Mouse (Mus musculus): ENCODE measurements at regions not wholly inside any gene's neighbourhood (a gene's known extent, or its start where the extent isn't known, plus 50 kb on each side); places are given as distances from the start of the nearest gene placed in this dataset.

- no peaks in the 10 kb centered on the region for H3K27me3 ChIP-seq (ENCODE audit: control insufficient read depth, insufficient read depth, low read length, poor library complexity, severe bottlenecking)
- DNase-seq (ENCODE audit: low read depth, low spot score): no peak
- no peaks in the 10 kb centered on the region for H3K36me3 ChIP-seq (ENCODE audit: control insufficient read depth, insufficient read depth, low read length, poor library complexity, severe bottlenecking)
These were observed 249.9 kb downstream of the Mex3b start for GRCm38 (mm10) chr7:83117065-83117464.

GRCm38 (mm10) chr7:83126196-83126595 is 259.1 kb downstream of the Mex3b start:
- no peak for DNase-seq (ENCODE audit: low read depth, low spot score)
- Histone ChIP-seq H3K27me3 (ENCODE audit: control insufficient read depth, insufficient read depth, low read length, poor library complexity, severe bottlenecking) (no peaks in the 10 kb centered on the region), H3K36me3 (ENCODE audit: control insufficient read depth, insufficient read depth, low read length, poor library complexity, severe bottlenecking) (no peaks in the 10 kb centered on the region)

- no peak for DNase-seq (ENCODE audit: low read depth, low spot score)
These were observed 273.1 kb downstream of the Mex3b start for GRCm38 (mm10) chr7:83140216-83140615.

GRCm38 (mm10) chr7:83140658-83141057 is 273.5 kb downstream of the Mex3b start:
- DNase-seq (ENCODE audit: low read depth, low spot score): no peak
- H3K36me3 ChIP-seq (ENCODE audit: control insufficient read depth, insufficient read depth, low read length, poor library complexity, severe bottlenecking): no peaks in the 10 kb centered on the region
- H3K27me3 ChIP-seq (ENCODE audit: control insufficient read depth, insufficient read depth, low read length, poor library complexity, severe bottlenecking): no peaks in the 10 kb centered on the region

More at GRCm38 (mm10) chr7:83140216-83140615, 273.1 kb downstream of the Mex3b start:
- Histone ChIP-seq H3K36me3 (ENCODE audit: control insufficient read depth, insufficient read depth, low read length, poor library complexity, severe bottlenecking) (no peaks in the 10 kb centered on the region), H3K27me3 (ENCODE audit: control insufficient read depth, insufficient read depth, low read length, poor library complexity, severe bottlenecking) (no peaks in the 10 kb centered on the region)

- Histone ChIP-seq H3K36me3 (ENCODE audit: control insufficient read depth, insufficient read depth, low read length, poor library complexity, severe bottlenecking) (no peaks in the 10 kb centered on the region), H3K27me3 (ENCODE audit: control insufficient read depth, insufficient read depth, low read length, poor library complexity, severe bottlenecking) (no peaks in the 10 kb centered on the region)
- no peak for DNase-seq (ENCODE audit: low read depth, low spot score)
These were observed 276.9 kb downstream of the Mex3b start for GRCm38 (mm10) chr7:83144018-83144417.

GRCm38 (mm10) chr7:83145551-83145950 is 278.4 kb downstream of the Mex3b start:
- no peaks in the 10 kb centered on the region for H3K36me3 ChIP-seq (ENCODE audit: control insufficient read depth, insufficient read depth, low read length, poor library complexity, severe bottlenecking)
- DNase-seq (ENCODE audit: low read depth, low spot score): no peak
- no peaks in the 10 kb centered on the region for H3K27me3 ChIP-seq (ENCODE audit: control insufficient read depth, insufficient read depth, low read length, poor library complexity, severe bottlenecking)

GRCm38 (mm10) chr7:83161226-83161625 is 294.1 kb downstream of the Mex3b start:
- DNase-seq (ENCODE audit: low read depth, low spot score): no peak
- no peaks in the 10 kb centered on the region for H3K36me3 ChIP-seq (ENCODE audit: control insufficient read depth, insufficient read depth, low read length, poor library complexity, severe bottlenecking)
- H3K27me3 ChIP-seq (ENCODE audit: control insufficient read depth, insufficient read depth, low read length, poor library complexity, severe bottlenecking): no peaks in the 10 kb centered on the region

- no peak for DNase-seq (ENCODE audit: low read depth, low spot score)
- H3K36me3 ChIP-seq (ENCODE audit: control insufficient read depth, insufficient read depth, low read length, poor library complexity, severe bottlenecking): no peaks in the 10 kb centered on the region
- H3K27me3 ChIP-seq (ENCODE audit: control insufficient read depth, insufficient read depth, low read length, poor library complexity, severe bottlenecking): no peaks in the 10 kb centered on the region
These were observed 295.7 kb downstream of the Mex3b start for GRCm38 (mm10) chr7:83162868-83163267.

- Histone ChIP-seq H3K36me3 (ENCODE audit: control insufficient read depth, insufficient read depth, low read length, poor library complexity, severe bottlenecking) (no peaks in the 10 kb centered on the region), H3K27me3 (ENCODE audit: control insufficient read depth, insufficient read depth, low read length, poor library complexity, severe bottlenecking) (no peaks in the 10 kb centered on the region)
- DNase-seq (ENCODE audit: low read depth, low spot score): no peak
These were observed 312.3 kb downstream of the Mex3b start for GRCm38 (mm10) chr7:83179403-83179802.

GRCm38 (mm10) chr7:83186341-83186740 is 319.2 kb downstream of the Mex3b start:
- no peak for DNase-seq (ENCODE audit: low read depth, low spot score)
- Histone ChIP-seq H3K27me3 (ENCODE audit: control insufficient read depth, insufficient read depth, low read length, poor library complexity, severe bottlenecking) (no peaks in the 10 kb centered on the region), H3K36me3 (ENCODE audit: control insufficient read depth, insufficient read depth, low read length, poor library complexity, severe bottlenecking) (no peaks in the 10 kb centered on the region)

- H3K27me3 ChIP-seq (ENCODE audit: control insufficient read depth, insufficient read depth, low read length, poor library complexity, severe bottlenecking): no peaks in the 10 kb centered on the region
- no peak for DNase-seq (ENCODE audit: low read depth, low spot score)
- no peaks in the 10 kb centered on the region for H3K36me3 ChIP-seq (ENCODE audit: control insufficient read depth, insufficient read depth, low read length, poor library complexity, severe bottlenecking)
These were observed 328.9 kb downstream of the Mex3b start for GRCm38 (mm10) chr7:83195896-83196537.

- H3K27me3 ChIP-seq (ENCODE audit: control insufficient read depth, insufficient read depth, low read length, poor library complexity, severe bottlenecking): no peaks in the 10 kb centered on the region
- no peaks in the 10 kb centered on the region for H3K36me3 ChIP-seq (ENCODE audit: control insufficient read depth, insufficient read depth, low read length, poor library complexity, severe bottlenecking)
- no peak for DNase-seq (ENCODE audit: low read depth, low spot score)
These were observed 330.4 kb downstream of the Mex3b start for GRCm38 (mm10) chr7:83197490-83197889.

GRCm38 (mm10) chr7:83201126-83201686 is 334.1 kb downstream of the Mex3b start:
- Histone ChIP-seq H3K36me3 (ENCODE audit: control insufficient read depth, insufficient read depth, low read length, poor library complexity, severe bottlenecking) (no peaks in the 10 kb centered on the region), H3K27me3 (ENCODE audit: control insufficient read depth, insufficient read depth, low read length, poor library complexity, severe bottlenecking) (no peaks in the 10 kb centered on the region)
- no peak for DNase-seq (ENCODE audit: low read depth, low spot score)

- Histone ChIP-seq H3K36me3 (ENCODE audit: control insufficient read depth, insufficient read depth, low read length, poor library complexity, severe bottlenecking) (no peaks in the 10 kb centered on the region), H3K27me3 (ENCODE audit: control insufficient read depth, insufficient read depth, low read length, poor library complexity, severe bottlenecking) (no peaks in the 10 kb centered on the region)
- peak; percentile 5 for DNase-seq (ENCODE audit: low read depth, low spot score)
These were observed 334.8 kb downstream of the Mex3b start for GRCm38 (mm10) chr7:83201768-83202493.

GRCm38 (mm10) chr7:83203311-83204012 is 336.3 kb downstream of the Mex3b start:
- Histone ChIP-seq H3K27me3 (ENCODE audit: control insufficient read depth, insufficient read depth, low read length, poor library complexity, severe bottlenecking) (no peaks in the 10 kb centered on the region), H3K36me3 (ENCODE audit: control insufficient read depth, insufficient read depth, low read length, poor library complexity, severe bottlenecking) (no peaks in the 10 kb centered on the region)
- no peak for DNase-seq (ENCODE audit: low read depth, low spot score)
